Mouse (Mus musculus) embryonic facial prominence, embryonic 15.5 days (tissue): ENCODE data around the gene Eif3a. TPM values are rescaled to one million over a fixed set of nuclear protein-coding genes. Genes with fewer than 3 reads are reported as not detected.

Experiments
- ATAC-seq: fragments of 200-750 bp; cut with Nextera tagmentation; 2 replicates; pipeline ENCODE4 v1.8.0; 2017; ENCODE audit warnings: low read depth, moderate TSS enrichment; ENCODE audit not compliant: insufficient number of reproducible peaks, low FRiP score, low TSS enrichment
- H3K27ac ChIP-seq: fragments of 300-500 bp; sonication (generic); replicated peaks from 2 replicates; pipeline ENCODE4 v1.5.1; 2015; ENCODE audit warnings: mild to moderate bottlenecking, inconsistent platforms
- H3K27me3 ChIP-seq: fragments of 300-500 bp; sonication (generic); 2 replicates; pipeline ENCODE4 v1.6.1; 2015; ENCODE audit warnings: inconsistent platforms
- H3K36me3 ChIP-seq: fragments of 300-500 bp; sonication (generic); 2 replicates; pipeline ENCODE4 v1.6.1; 2015; ENCODE audit warnings: mild to moderate bottlenecking, inconsistent platforms
- H3K4me1 ChIP-seq: fragments of 300-500 bp; sonication (generic); 2 replicates; pipeline ENCODE4 v1.6.1; 2015; ENCODE audit warnings: inconsistent platforms
- H3K4me2 ChIP-seq: fragments of 300-500 bp; sonication (generic); replicated peaks from 2 replicates; pipeline ENCODE4 v1.6.1; 2015; ENCODE audit warnings: mild to moderate bottlenecking, inconsistent platforms
- H3K4me3 ChIP-seq: fragments of 300-500 bp; sonication (generic); replicated peaks from 2 replicates; pipeline ENCODE4 v1.5.1; 2015; ENCODE audit warnings: mild to moderate bottlenecking, inconsistent platforms
- H3K9ac ChIP-seq: fragments of 300-500 bp; sonication (generic); 2 replicates; pipeline ENCODE4 v1.6.1; 2015; ENCODE audit warnings: inconsistent platforms
- H3K9me3 ChIP-seq: fragments of 300-500 bp; sonication (generic); replicated peaks from 2 replicates; pipeline ENCODE4 v1.6.1; 2016; ENCODE audit warnings: inconsistent platforms
- WGBS: fragments of 180-500 bp; shearing (Covaris S2); methylation state at CpG from one replicate; pipeline ENCODE4 v1.1.7; 2015; 5-methylcytosine and 5-hydroxymethylcytosine counted together
- polyA plus RNA-seq: library from polyadenylated mRNA; unstranded; fragments of >200 nt; fragmentation: Nextera tagmentation; extraction: Ambion mirVana; gene quantifications from 2 replicates; pipeline ENCODE4 v1.2.1, GENCODE M21; 2015

Gene Eif3a
- polyA plus RNA-seq, 1 experiment from 2014 or later, result 131 TPM

GRCm38 (mm10) chr19:60793170-60793707 is 2.8 kb upstream of the Eif3a start:
- no peak for ATAC-seq
- Histone ChIP-seq H3K9me3 (no peaks in the 10 kb centered on the region), H3K9ac (no peak overlapping the region), H3K36me3 (no peaks in the 10 kb centered on the region), H3K4me2 (no peak overlapping the region), H3K4me1 (peaks cover 7% of the 10 kb centered on the region; the same call in 1 of the 2 replicates), H3K27me3 (no peaks in the 10 kb centered on the region), H3K27ac (no peak overlapping the region), H3K4me3 (no peak overlapping the region)
- 79% methylated on average over 2 of the region's 2 CpGs for WGBS

DNA sequence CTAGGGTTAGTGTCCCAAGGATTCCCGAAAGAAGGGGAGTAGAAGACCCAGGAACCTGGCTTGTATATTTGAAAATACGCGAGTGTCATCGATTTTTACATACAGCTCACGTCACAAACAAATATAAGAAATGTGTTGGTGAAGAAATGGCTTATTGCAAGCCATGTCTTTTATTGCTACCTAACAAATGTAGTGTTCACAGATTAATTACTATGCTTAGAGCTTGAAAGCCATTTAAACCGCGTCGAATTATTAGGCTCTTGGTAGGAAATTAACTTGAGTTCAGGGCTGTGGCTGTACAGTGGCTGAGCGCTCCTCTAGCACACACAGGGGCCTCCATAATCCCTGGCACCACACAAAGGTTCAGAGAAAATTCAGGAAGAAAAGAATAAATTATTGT is 706 bp upstream of the Eif3a start:
- ATAC-seq, result no peak
- 13% methylated on average over 9 of the region's 9 CpGs for WGBS
- Histone ChIP-seq H3K9ac (peak overlapping the region; percentile 100), H3K4me3 (peak overlapping the region; percentile 98), H3K27ac (peak overlapping the region; percentile 99), H3K4me2 (peak overlapping the region; percentile 59), H3K4me1 (peaks cover 12% of the 10 kb centered on the region; the same call in 1 of the 2 replicates), H3K9me3 (no peaks in the 10 kb centered on the region), H3K27me3 (no peaks in the 10 kb centered on the region), H3K36me3 (no peaks in the 10 kb centered on the region)

DNA sequence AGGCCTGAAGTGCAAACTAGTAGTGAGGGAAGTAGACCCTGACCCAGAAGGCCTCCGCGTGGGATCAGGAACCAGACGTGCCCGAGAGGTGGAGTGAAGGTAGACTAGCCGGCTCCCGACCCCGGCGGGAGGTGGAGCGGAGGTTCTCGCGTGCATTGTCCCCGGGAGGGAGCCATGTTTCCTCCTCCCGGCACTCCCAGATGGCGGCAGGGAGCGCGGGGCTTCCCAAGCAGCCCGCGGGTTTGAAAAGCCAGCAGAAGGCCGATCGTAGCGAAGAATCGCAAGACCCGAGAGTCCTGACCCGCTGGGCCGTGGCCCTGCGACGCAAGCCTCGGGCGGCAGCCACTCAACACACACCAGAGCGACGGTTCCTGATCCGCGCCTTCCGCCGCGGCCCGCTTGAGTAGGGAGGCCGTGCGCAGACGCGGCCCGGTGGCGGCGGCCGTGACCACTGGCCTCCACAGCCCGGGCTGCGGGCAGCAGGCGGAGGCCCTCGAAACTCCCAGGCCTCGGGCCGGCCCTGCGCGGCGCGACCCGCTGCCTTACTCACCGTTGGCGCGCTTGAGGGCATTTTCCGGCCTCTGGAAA is 445 bp downstream of the Eif3a start:
- H3K27me3 ChIP-seq, result no peaks in the 10 kb centered on the region
- H3K9ac ChIP-seq, result peak overlapping the region; percentile 100
- peak overlapping the region; percentile 99 for H3K27ac ChIP-seq
- H3K9me3 ChIP-seq, result no peaks in the 10 kb centered on the region
- WGBS, result under 1% methylated on average over 60 of the region's 60 CpGs
- no peaks in the 10 kb centered on the region for H3K36me3 ChIP-seq
- H3K4me2 ChIP-seq, result peak overlapping the region; percentile 59
- peak overlapping the region; percentile 98 for H3K4me3 ChIP-seq
- ATAC-seq, result peak; percentile 71
- H3K4me1 ChIP-seq, result peaks cover 12% of the 10 kb centered on the region; the same call in 1 of the 2 replicates

DNA sequence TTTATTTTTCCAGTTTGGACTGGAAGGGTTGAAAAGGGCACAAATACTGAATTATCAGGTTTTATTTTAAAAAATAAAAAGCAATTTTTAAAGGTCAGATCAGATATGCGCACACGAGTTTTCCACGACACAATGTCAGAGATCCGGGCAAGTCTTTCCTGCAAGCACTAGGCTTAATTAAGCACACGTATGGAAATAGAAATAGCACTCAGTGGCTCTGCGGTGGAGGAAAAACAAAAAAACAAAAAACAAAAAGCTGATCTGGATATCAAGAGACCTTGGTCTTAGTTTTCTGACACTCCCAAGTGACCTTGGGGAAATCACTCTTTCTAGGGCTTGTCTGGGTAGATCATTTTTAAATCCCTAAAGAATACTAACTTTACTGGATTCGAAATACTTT is 1.0 kb downstream of the Eif3a start:
- no peaks in the 10 kb centered on the region for H3K9me3 ChIP-seq
- WGBS, result under 1% methylated on average over 7 of the region's 7 CpGs
- H3K9ac ChIP-seq, result peak overlapping the region; percentile 100
- H3K4me3 ChIP-seq, result peak overlapping the region; percentile 98
- no peaks in the 10 kb centered on the region for H3K27me3 ChIP-seq
- H3K4me2 ChIP-seq, result peak overlapping the region; percentile 59
- no peak for ATAC-seq
- peak overlapping the region; percentile 99 for H3K27ac ChIP-seq
- peaks cover 12% of the 10 kb centered on the region; the same call in 1 of the 2 replicates for H3K4me1 ChIP-seq
- no peaks in the 10 kb centered on the region for H3K36me3 ChIP-seq

- ATAC-seq, result no peak
- Histone ChIP-seq H3K27me3 (no peaks in the 10 kb centered on the region), H3K27ac (no peak overlapping the region), H3K9me3 (no peaks in the 10 kb centered on the region), H3K9ac (no peak overlapping the region; the same call in 1 of the 2 replicates), H3K4me2 (peak overlapping the region; percentile 59), H3K4me3 (peak overlapping the region; percentile 25), H3K36me3 (no peaks in the 10 kb centered on the region; the same call in 1 of the 2 replicates), H3K4me1 (peaks cover 12% of the 10 kb centered on the region; the same call in 1 of the 2 replicates)
- WGBS, result 37% methylated on average over 6 of the region's 6 CpGs
Observed at GRCm38 (mm10) chr19:60788214-60788960, 2.1 kb downstream of the Eif3a start.

DNA sequence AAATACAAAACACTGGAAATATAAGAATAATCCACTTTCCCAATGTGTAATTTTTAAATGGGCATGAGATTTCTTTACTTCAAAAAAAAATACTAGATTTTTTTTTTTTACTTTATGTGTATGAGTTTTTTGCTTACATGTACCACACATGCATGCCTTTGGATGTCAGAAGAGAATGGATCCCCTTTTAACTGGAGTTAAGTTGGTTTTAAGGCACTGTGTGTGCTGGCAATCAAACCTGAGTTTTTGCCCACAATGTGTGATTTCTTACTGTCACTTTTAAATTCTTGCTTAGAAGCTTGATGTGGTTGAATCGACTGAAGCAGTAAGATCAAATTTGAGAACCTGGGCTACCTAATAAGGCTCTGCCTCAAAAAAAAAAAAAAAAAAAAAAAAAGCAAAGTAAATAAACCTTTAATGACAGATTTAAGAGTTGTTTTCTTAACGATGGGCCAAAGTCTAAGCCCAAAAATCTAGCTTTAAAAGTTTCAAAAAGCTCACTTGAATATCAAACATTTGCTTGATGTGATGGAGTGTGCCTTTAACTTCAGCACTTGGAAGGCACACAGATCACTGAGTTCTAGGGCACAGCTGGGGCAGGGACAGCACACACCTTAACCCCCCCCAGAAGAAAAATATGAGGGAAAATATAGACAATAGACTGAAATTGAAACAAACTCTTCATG is 2.9 kb downstream of the Eif3a start:
- no peak overlapping the region for H3K9ac ChIP-seq
- peaks cover 12% of the 10 kb centered on the region; the same call in 1 of the 2 replicates for H3K4me1 ChIP-seq
- H3K27me3 ChIP-seq, result no peaks in the 10 kb centered on the region
- WGBS, result 49% methylated on average over 2 of the region's 2 CpGs
- H3K4me3 ChIP-seq, result no peak overlapping the region
- H3K9me3 ChIP-seq, result no peaks in the 10 kb centered on the region
- ATAC-seq, result no peak
- H3K36me3 ChIP-seq, result no peaks in the 10 kb centered on the region; the same call in 1 of the 2 replicates
- 0 out of 2 replicates have a peak overlapping the region, but pooled peaks have one; percentile 15 for H3K4me2 ChIP-seq
- no peak overlapping the region for H3K27ac ChIP-seq

GRCm38 (mm10) chr19:60784712-60785111 is 5.7 kb downstream of the Eif3a start:
- no peak overlapping the region for H3K4me2 ChIP-seq
- no peak for ATAC-seq
- 58% methylated on average over 1 of the region's 1 CpGs for WGBS

GRCm38 (mm10) chr19:60782034-60782433 is 8.4 kb downstream of the Eif3a start:
- Histone ChIP-seq H3K36me3 (peaks cover 23% of the 10 kb centered on the region), H3K4me1 (peaks cover 4% of the 10 kb centered on the region; the same call in 1 of the 2 replicates), H3K27ac (no peak overlapping the region), H3K27me3 (no peaks in the 10 kb centered on the region), H3K9me3 (no peaks in the 10 kb centered on the region), H3K4me2 (no peak overlapping the region), H3K9ac (no peak overlapping the region), H3K4me3 (no peak overlapping the region)
- 84% methylated on average over 3 of the region's 3 CpGs for WGBS
- no peak for ATAC-seq

More at GRCm38 (mm10) chr19:60784712-60785111, 5.7 kb downstream of the Eif3a start:
- Histone ChIP-seq H3K27ac (no peak overlapping the region), H3K9ac (no peak overlapping the region), H3K4me1 (peaks cover 7% of the 10 kb centered on the region; the same call in 1 of the 2 replicates), H3K9me3 (no peaks in the 10 kb centered on the region), H3K27me3 (no peaks in the 10 kb centered on the region), H3K36me3 (peaks cover 11% of the 10 kb centered on the region), H3K4me3 (no peak overlapping the region)

GRCm38 (mm10) chr19:60773366-60773765 is 17.1 kb downstream of the Eif3a start:
- Histone ChIP-seq H3K9ac (no peak overlapping the region), H3K4me1 (no peaks in the 10 kb centered on the region), H3K36me3 (peaks cover 74% of the 10 kb centered on the region), H3K27me3 (no peaks in the 10 kb centered on the region), H3K27ac (no peak overlapping the region), H3K9me3 (no peaks in the 10 kb centered on the region), H3K4me2 (no peak overlapping the region), H3K4me3 (no peak overlapping the region)
- ATAC-seq, result no peak
- 86% methylated on average over 6 of the region's 6 CpGs for WGBS

DNA sequence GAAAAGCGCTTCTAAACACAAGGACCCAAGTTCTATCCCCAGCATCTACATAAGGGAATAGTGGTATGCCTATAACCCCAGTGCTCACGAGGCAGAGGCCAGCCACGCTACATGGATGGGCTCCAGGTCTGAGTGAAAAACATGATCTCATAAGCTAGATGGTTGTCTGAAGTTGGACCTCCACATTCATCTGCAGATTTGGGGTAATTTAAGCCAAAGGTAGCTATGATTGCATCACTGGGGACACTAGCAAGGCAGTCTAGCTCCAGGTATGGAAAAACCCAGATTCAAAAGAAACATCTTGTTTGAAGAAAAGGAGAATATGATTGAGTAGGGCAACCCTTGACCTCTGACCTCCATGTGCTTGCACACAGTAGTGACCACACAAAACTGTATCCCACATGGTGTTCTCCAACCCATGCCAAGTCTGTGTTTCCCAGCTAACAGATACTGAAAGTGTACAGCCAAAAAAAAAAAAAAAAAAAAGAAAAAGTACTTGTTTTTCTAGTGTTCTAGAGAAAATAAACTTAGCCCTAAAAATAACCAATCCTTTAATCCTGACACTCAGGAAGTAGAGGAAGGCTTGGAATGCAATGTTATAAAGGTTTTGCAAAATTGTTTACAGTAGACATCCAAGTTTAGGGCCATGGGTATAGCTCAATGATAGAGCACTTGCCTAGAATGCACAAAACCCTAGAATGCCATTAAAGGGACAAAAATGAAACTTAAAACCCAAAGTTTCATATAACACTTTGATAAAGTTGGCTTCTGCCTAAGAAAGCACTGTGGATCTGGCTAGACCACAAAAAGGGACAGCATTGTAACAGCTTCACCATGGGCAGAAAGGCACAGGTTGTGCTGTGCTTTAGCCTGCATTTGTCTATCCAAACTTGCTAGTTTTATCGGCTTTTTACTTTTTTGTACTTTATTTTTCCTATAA is 31.3 kb downstream of the Eif3a start:
- no peak overlapping the region for H3K4me2 ChIP-seq
- peaks cover 30% of the 10 kb centered on the region for H3K36me3 ChIP-seq
- H3K27me3 ChIP-seq, result no peaks in the 10 kb centered on the region
- H3K9me3 ChIP-seq, result no peaks in the 10 kb centered on the region
- no peak overlapping the region for H3K4me3 ChIP-seq
- no peak for ATAC-seq
- H3K4me1 ChIP-seq, result peaks cover 14% of the 10 kb centered on the region
- 67% methylated on average over 4 of the region's 4 CpGs for WGBS
- H3K9ac ChIP-seq, result no peak overlapping the region
- no peak overlapping the region for H3K27ac ChIP-seq
